Mouse (Mus musculus) layer of hippocampus, postnatal 25 days (tissue): ENCODE data around the gene Htr1f. TPM values are rescaled to one million over a fixed set of nuclear protein-coding genes. Genes with fewer than 3 reads are reported as not detected.

ENCODE experiments used
- DNase-seq, 2 experiments: peaks; one replicate each; pipeline ENCODE4 v3.0.0; 2022; ENCODE audit warnings: mixed read lengths in 2 of 2, low spot score in 1 of 2; ENCODE audit errors: extremely low spot score in 1 of 2
- microRNA-seq, 2 experiments: library from miRNA; unstranded; fragments of <30 nt; microRNA quantifications; one replicate each; pipeline ENCODE4 v1.2.0; 2021
- total RNA-seq, 2 experiments: library from RNA; stranded (reverse); gene quantifications; 2 replicates each; pipeline ENCODE4 v1.2.3; 2021

Gene Htr1f
- total RNA-seq, 2 experiments from 2014 or later: 3.3 to 4.6 TPM

DNA sequence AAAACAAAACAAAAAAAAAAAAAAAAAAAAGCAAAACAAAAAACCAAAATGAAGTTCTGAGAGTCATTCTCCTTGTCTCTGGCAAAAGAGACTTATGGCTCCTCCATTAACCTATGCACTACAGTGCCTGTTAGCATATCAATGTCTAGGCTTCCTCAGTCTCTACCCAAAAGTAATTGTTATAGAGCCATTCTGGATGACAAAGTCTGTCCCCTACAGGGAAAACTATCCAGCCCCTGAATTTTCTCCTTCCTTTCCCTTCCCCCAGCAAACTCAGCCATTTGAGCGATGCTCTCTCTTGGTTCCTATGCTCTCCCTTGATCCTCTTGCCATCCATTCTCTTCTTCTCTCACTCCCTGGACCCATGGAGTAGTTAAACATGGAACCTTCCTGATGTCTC, 229.8 kb downstream of the Htr1f start:
- DNase-seq: no peak

DNA sequence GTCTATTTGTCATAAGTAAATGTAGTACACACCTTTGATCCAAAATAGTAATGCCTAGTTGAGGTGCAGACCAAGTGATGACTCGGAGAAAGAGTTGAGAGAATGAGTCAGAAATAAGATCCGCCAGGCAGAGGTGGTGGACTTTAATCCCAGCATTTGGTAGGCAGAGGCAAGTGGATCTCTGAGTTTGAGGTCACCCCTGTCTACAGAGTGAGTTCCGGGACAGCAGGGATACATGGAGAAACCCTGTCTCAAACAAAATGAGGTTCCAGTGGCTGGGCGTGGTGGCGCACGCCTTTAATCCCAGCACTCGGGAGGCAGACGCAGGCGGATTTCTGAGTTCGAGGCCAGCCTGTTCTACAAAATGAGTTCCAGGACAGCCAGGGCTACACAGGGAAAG, 230.3 kb downstream of the Htr1f start:
- DNase-seq: no peak

Small RNA genes within 50 kb of the gene (microRNA-seq; reads per million reads assigned to microRNA genes)
- 0 reads per million in 2 experiments for gene Gm23374
